ENCODE assay signal across 8 mouse cellular contexts in genomic region chr1:55052355-55052953, GRCm38 (mm10). TPM values are rescaled to one million over a fixed set of nuclear protein-coding genes. Genes with fewer than 3 reads are reported as not detected.
DNase-seq lines count a peak whose midpoint lies in the region; ATAC-seq lines count a peak whose summit lies in the region.

Gene Coq10b (plus strand): TSS chr1:55052770.

- H3K27ac ChIP-seq in heart, embryonic 10.5 days = peak within 1 kb of the TSS; percentile 91
- peak within 1 kb of the TSS; percentile 89 for H3K27ac ChIP-seq in kidney, embryonic 15.5 days

- H3K27me3 ChIP-seq in heart, embryonic 10.5 days (ENCODE audit: insufficient read depth, poor library complexity, severe bottlenecking) = no peaks in the 10 kb centered on the region
- H3K27me3 ChIP-seq in kidney, embryonic 15.5 days = no peaks in the 10 kb centered on the region

- DNase-seq in B cell, adult 2 months = peak; percentile 99 to 100
- DNase-seq in brain, adult 2 months (ENCODE audit: low read depth, low spot score) = peak; percentile 100
- peak; percentile 100 for DNase-seq in heart, embryonic 10.5 days (ENCODE audit: low spot score)
- DNase-seq in liver = peak; percentile 98
- peak; percentile 97 to 98 for DNase-seq in spleen, postnatal 4 days (ENCODE audit: low spot score in 2 of 2)

- peak within 1 kb of the TSS; percentile 89 for H3K4me2 ChIP-seq in kidney, embryonic 15.5 days

- under 1% methylated on average over 46 of the region's 46 CpGs for WGBS in heart, embryonic 10.5 days
- WGBS in kidney, embryonic 15.5 days = under 1% methylated on average over 46 of the region's 46 CpGs

- H3K9ac ChIP-seq in kidney, embryonic 15.5 days = peak within 1 kb of the TSS; percentile 61

- H3K36me3 ChIP-seq in heart, embryonic 10.5 days = peaks cover 14% of the 10 kb centered on the region; the same call in 1 of the 2 replicates
- peaks cover 11% of the 10 kb centered on the region for H3K36me3 ChIP-seq in kidney, embryonic 15.5 days

- no peaks in the 10 kb centered on the region for H3K9me3 ChIP-seq in heart, embryonic 10.5 days
- no peaks in the 10 kb centered on the region for H3K9me3 ChIP-seq in kidney, embryonic 15.5 days (replicated peaks)

- H3K4me3 ChIP-seq in heart, embryonic 10.5 days = peak within 1 kb of the TSS; percentile 90
- peak within 1 kb of the TSS; percentile 91 for H3K4me3 ChIP-seq in kidney, embryonic 15.5 days (replicated peaks)

- peak; percentile 97 for ATAC-seq in erythroblast, adult 5-6 weeks (replicated peaks; ENCODE audit: low FRiP score, poor library complexity, severe bottlenecking)
- peak; percentile 100 for ATAC-seq in kidney, embryonic 15.5 days (replicated peaks; ENCODE audit: low FRiP score)
- ATAC-seq in monocyte, adult 5-6 weeks (replicated peaks; ENCODE audit: insufficient number of reproducible peaks, low FRiP score, low TSS enrichment, poor library complexity, severe bottlenecking) = peak; percentile 99

- H3K4me1 ChIP-seq in heart, embryonic 10.5 days = 0 out of 2 replicates have a peak, but pooled peaks cover 2% of the 10 kb centered on the region
- H3K4me1 ChIP-seq in kidney, embryonic 15.5 days = peaks cover 8% of the 10 kb centered on the region

RNA-seq across cellular contexts. Expression of gene Coq10b, which starts in this region (rescaled TPM):
- 16.3 and 27.3 TPM in 2 replicates for total RNA-seq in erythroblast, adult 5-6 weeks (2015; ENCODE audit: low replicate concordance)
- 24.2 and 35.4 TPM in 2 replicates for total RNA-seq in erythroblast, adult 5-6 weeks (2017; ENCODE audit: low replicate concordance)
- polyA plus RNA-seq in heart, embryonic 10.5 days (2016; fragmentation: Nextera tagmentation; extraction: Ambion mirVana) = 24.1 and 26.6 TPM in 2 replicates
- polyA plus RNA-seq in kidney, embryonic 15.5 days (2015; fragmentation: Nextera tagmentation; extraction: Ambion mirVana) = 14.7 and 16.4 TPM in 2 replicates
- 71.7 to 116 TPM (median 73.4 TPM) in 3 replicates for total RNA-seq in monocyte, adult 5-6 weeks (2017)

Comparison
In these comparisons a context has a peak if more than half of its experiments do, and no peak if none do; other contexts are left out.
1. Peak in every context shown above with its lines: DNase-seq, ATAC-seq, H3K4me3 ChIP-seq and H3K27ac ChIP-seq.